Mouse (Mus musculus) thymus, postnatal 36 days (tissue): Measurements from ENCODE around the gene Man2a2.
"Not testable (repeated sequence)": the region's sequence is repeated elsewhere in the genome, so short reads cannot be mapped to it uniquely, and the experiment has no call there.

Source experiments
- DNase-seq, 2 experiments: peaks; one replicate each; pipeline ENCODE4 v3.0.0; 2022; ENCODE audit warnings: mixed read lengths in 2 of 2

The Man2a2 gene

GRCm38 (mm10) chr7:80331433-80331832, 39.7 kb downstream of the Man2a2 start:
- no peak for DNase-seq

GRCm38 (mm10) chr7:80330278-80330677, 40.9 kb downstream of the Man2a2 start:
- no peak for DNase-seq

GRCm38 (mm10) chr7:80326076-80326475, 45.1 kb downstream of the Man2a2 start:
- DNase-seq = no peak

GRCm38 (mm10) chr7:80325292-80325868, 45.8 kb downstream of the Man2a2 start:
- no peak for DNase-seq

GRCm38 (mm10) chr7:80324816-80325119, 46.4 kb downstream of the Man2a2 start:
- DNase-seq = not testable (repeated sequence)

GRCm38 (mm10) chr7:80324043-80324815, 46.9 kb downstream of the Man2a2 start, which contains the start of gene Rccd1:
TSS of gene Rccd1 (minus strand) at chr7:80324454.
- peak; percentile 90 for DNase-seq

- no peak for DNase-seq
Observed at GRCm38 (mm10) chr7:80323336-80323735, 47.8 kb downstream of the Man2a2 start.

- DNase-seq = no peak
Observed at GRCm38 (mm10) chr7:80319846-80320496, 51.2 kb downstream of the Man2a2 start.

- no peak for DNase-seq
Observed at GRCm38 (mm10) chr7:80318670-80319069, 52.5 kb downstream of the Man2a2 start.

- no peak for DNase-seq
Observed at GRCm38 (mm10) chr7:80317439-80318115, 53.6 kb downstream of the Man2a2 start.

GRCm38 (mm10) chr7:80315733-80316132, 55.4 kb downstream of the Man2a2 start:
- DNase-seq = no peak

GRCm38 (mm10) chr7:80310771-80311170, 60.4 kb downstream of the Man2a2 start:
- no peak for DNase-seq

- DNase-seq = no peak
Observed at GRCm38 (mm10) chr7:80307766-80308165, 63.4 kb downstream of the Man2a2 start.

GRCm38 (mm10) chr7:80301522-80301921, 69.7 kb downstream of the Man2a2 start:
- DNase-seq = no peak

- no peak for DNase-seq
Observed at GRCm38 (mm10) chr7:80299568-80299967, 71.6 kb downstream of the Man2a2 start.
